Mouse (Mus musculus) liver, embryonic 12.5 days (tissue): ENCODE data around the gene Zcwpw1. TPM values are rescaled to one million over a fixed set of nuclear protein-coding genes. Genes with fewer than 3 reads are reported as not detected.
"Not testable (repeated sequence)": the region's sequence is repeated elsewhere in the genome, so short reads cannot be mapped to it uniquely, and the experiment has no call there.

Experiments
- ATAC-seq: fragments of 200-750 bp; cut with Nextera tagmentation; 2 replicates; pipeline ENCODE4 v1.8.0; 2017; ENCODE audit warnings: moderate number of reproducible peaks, mild to moderate bottlenecking, moderate library complexity
- H3K27ac ChIP-seq: fragments of 300-500 bp; sonication (generic); 2 replicates; pipeline ENCODE4 v1.5.1; 2016; ENCODE audit warnings: mild to moderate bottlenecking
- H3K27me3 ChIP-seq: fragments of 300-500 bp; sonication (generic); replicated peaks from 2 replicates; pipeline ENCODE4 v1.6.1; 2016; ENCODE audit warnings: mild to moderate bottlenecking, moderate library complexity
- H3K36me3 ChIP-seq: fragments of 300-500 bp; sonication (generic); 2 replicates; pipeline ENCODE4 v1.6.1; 2016; ENCODE audit warnings: mild to moderate bottlenecking, moderate library complexity
- H3K4me1 ChIP-seq: fragments of 300-500 bp; sonication (generic); 2 replicates; pipeline ENCODE4 v1.6.1; 2016
- H3K4me2 ChIP-seq: fragments of 300-500 bp; sonication (generic); 2 replicates; pipeline ENCODE4 v1.6.1; 2016; ENCODE audit warnings: mild to moderate bottlenecking, moderate library complexity
- H3K4me3 ChIP-seq: fragments of 300-500 bp; sonication (generic); 2 replicates; pipeline ENCODE4 v1.5.1; 2016; ENCODE audit warnings: mild to moderate bottlenecking, moderate library complexity
- H3K9ac ChIP-seq: fragments of 300-500 bp; sonication (generic); 2 replicates; pipeline ENCODE4 v1.6.1; 2016; ENCODE audit warnings: mild to moderate bottlenecking, moderate library complexity
- H3K9me3 ChIP-seq: fragments of 300-500 bp; sonication (generic); replicated peaks from 2 replicates; pipeline ENCODE4 v1.6.1; 2016; ENCODE audit warnings: mild to moderate bottlenecking, moderate library complexity
- WGBS: fragments of 180-500 bp; shearing (Covaris S2); methylation state at CpG from one replicate; pipeline ENCODE4 v1.1.7; 2016; ENCODE audit not compliant: insufficient replicate concordance; 5-methylcytosine and 5-hydroxymethylcytosine counted together
- polyA plus RNA-seq: library from polyadenylated mRNA; unstranded; fragments of >200 nt; fragmentation: Nextera tagmentation; extraction: Ambion mirVana; gene quantifications from 2 replicates; pipeline ENCODE4 v1.2.1, GENCODE M21; 2016

Zcwpw1 gene
- polyA plus RNA-seq, 1 experiment from 2014 or later: 6.9 TPM

GRCm38 (mm10) chr5:137746851-137747325, 40.7 kb upstream of the Zcwpw1 start:
- Histone ChIP-seq H3K36me3 (peaks cover 26% of the 10 kb centered on the region), H3K4me2 (peak overlapping the region; percentile 93), H3K27me3 (no peaks in the 10 kb centered on the region; the same call in 1 of the 2 replicates), H3K9me3 (no peaks in the 10 kb centered on the region), H3K4me3 (peak overlapping the region; percentile 83), H3K4me1 (peaks cover 66% of the 10 kb centered on the region), H3K27ac (peak overlapping the region; percentile 99), H3K9ac (peak overlapping the region; percentile 96)
- WGBS: under 1% methylated on average over 16 of the region's 16 CpGs
- no peak for ATAC-seq

GRCm38 (mm10) chr5:137747326-137747961, 40.2 kb upstream of the Zcwpw1 start:
- peak overlapping the region; percentile 99 for H3K27ac ChIP-seq
- H3K4me1 ChIP-seq: peaks cover 65% of the 10 kb centered on the region
- H3K4me3 ChIP-seq: peak overlapping the region; percentile 83
- ATAC-seq: peak; percentile 51
- peak overlapping the region; percentile 96 for H3K9ac ChIP-seq
- H3K9me3 ChIP-seq: no peaks in the 10 kb centered on the region
- H3K36me3 ChIP-seq: peaks cover 31% of the 10 kb centered on the region
- no peaks in the 10 kb centered on the region for H3K27me3 ChIP-seq
- peak overlapping the region; percentile 93 for H3K4me2 ChIP-seq
- WGBS: under 1% methylated on average over 26 of the region's 26 CpGs

GRCm38 (mm10) chr5:137748130-137748770, 39.3 kb upstream of the Zcwpw1 start:
- no peaks in the 10 kb centered on the region for H3K9me3 ChIP-seq
- no peaks in the 10 kb centered on the region for H3K27me3 ChIP-seq
- no peak for ATAC-seq
- H3K4me2 ChIP-seq: peak overlapping the region; percentile 93
- H3K4me3 ChIP-seq: peak overlapping the region; percentile 83
- H3K9ac ChIP-seq: peak overlapping the region; percentile 96
- peaks cover 39% of the 10 kb centered on the region for H3K36me3 ChIP-seq
- peaks cover 64% of the 10 kb centered on the region for H3K4me1 ChIP-seq
- WGBS: 21% methylated on average over 5 of the region's 5 CpGs
- peak overlapping the region; percentile 99 for H3K27ac ChIP-seq

GRCm38 (mm10) chr5:137749196-137749836, 38.3 kb upstream of the Zcwpw1 start:
- H3K4me1 ChIP-seq: peaks cover 72% of the 10 kb centered on the region
- H3K27me3 ChIP-seq: no peaks in the 10 kb centered on the region
- 20% methylated on average over 6 of the region's 6 CpGs for WGBS
- peak overlapping the region; percentile 99 for H3K27ac ChIP-seq
- H3K9ac ChIP-seq: peak overlapping the region; percentile 96
- H3K36me3 ChIP-seq: peaks cover 50% of the 10 kb centered on the region
- H3K4me2 ChIP-seq: peak overlapping the region; percentile 93
- H3K4me3 ChIP-seq: peak overlapping the region; percentile 83
- no peaks in the 10 kb centered on the region for H3K9me3 ChIP-seq
- ATAC-seq: no peak

GRCm38 (mm10) chr5:137750212-137750611, 37.4 kb upstream of the Zcwpw1 start:
- not testable (repeated sequence) for H3K4me2 ChIP-seq, H3K9me3 ChIP-seq, ATAC-seq, H3K9ac ChIP-seq, H3K4me3 ChIP-seq, H3K27me3 ChIP-seq, H3K27ac ChIP-seq
- peaks cover 63% of the 10 kb centered on the region for H3K4me1 ChIP-seq
- WGBS: 78% methylated on average over 6 of the region's 8 CpGs
- peaks cover 59% of the 10 kb centered on the region for H3K36me3 ChIP-seq

GRCm38 (mm10) chr5:137751221-137751887, 36.2 kb upstream of the Zcwpw1 start:
- H3K4me1 ChIP-seq: peaks cover 67% of the 10 kb centered on the region
- no peaks in the 10 kb centered on the region for H3K9me3 ChIP-seq
- H3K27me3 ChIP-seq: no peaks in the 10 kb centered on the region
- no peak for ATAC-seq
- peaks cover 70% of the 10 kb centered on the region for H3K36me3 ChIP-seq
- H3K9ac ChIP-seq: no peak overlapping the region
- H3K27ac ChIP-seq: no peak overlapping the region; the same call in 1 of the 2 replicates
- H3K4me3 ChIP-seq: no peak overlapping the region
- 93% methylated on average over 13 of the region's 13 CpGs for WGBS
- no peak overlapping the region for H3K4me2 ChIP-seq

GRCm38 (mm10) chr5:137751988-137752387, 35.6 kb upstream of the Zcwpw1 start:
- ATAC-seq: no peak
- Histone ChIP-seq H3K36me3 (peaks cover 76% of the 10 kb centered on the region), H3K27ac (0 out of 2 replicates have a peak overlapping the region, but pooled peaks have one; percentile 3), H3K9me3 (no peaks in the 10 kb centered on the region), H3K4me3 (no peak overlapping the region), H3K4me2 (no peak overlapping the region), H3K4me1 (peaks cover 66% of the 10 kb centered on the region), H3K27me3 (no peaks in the 10 kb centered on the region), H3K9ac (no peak overlapping the region)
- WGBS: 72% methylated on average over 6 of the region's 6 CpGs

- Histone ChIP-seq H3K4me2 (no peak overlapping the region), H3K4me3 (no peak overlapping the region)
Observed at GRCm38 (mm10) chr5:137753111-137753832, 34.3 kb upstream of the Zcwpw1 start.

GRCm38 (mm10) chr5:137755425-137755824, 32.2 kb upstream of the Zcwpw1 start:
- Histone ChIP-seq H3K27me3 (no peaks in the 10 kb centered on the region), H3K27ac (0 out of 2 replicates have a peak overlapping the region, but pooled peaks have one; percentile 18), H3K4me3 (no peak overlapping the region), H3K36me3 (peaks cover 96% of the 10 kb centered on the region), H3K9me3 (no peaks in the 10 kb centered on the region), H3K4me2 (no peak overlapping the region), H3K4me1 (peaks cover 60% of the 10 kb centered on the region), H3K9ac (no peak overlapping the region)
- 83% methylated on average over 5 of the region's 5 CpGs for WGBS
- no peak for ATAC-seq

More at GRCm38 (mm10) chr5:137753111-137753832, 34.3 kb upstream of the Zcwpw1 start:
- ATAC-seq: no peak
- Histone ChIP-seq H3K27me3 (no peaks in the 10 kb centered on the region), H3K36me3 (peaks cover 89% of the 10 kb centered on the region), H3K27ac (no peak overlapping the region), H3K9ac (no peak overlapping the region), H3K9me3 (no peaks in the 10 kb centered on the region), H3K4me1 (peaks cover 64% of the 10 kb centered on the region)
- WGBS: 74% methylated on average over 13 of the region's 13 CpGs

- 72% methylated on average over 3 of the region's 3 CpGs for WGBS
- H3K4me2 ChIP-seq: no peak overlapping the region
- no peak overlapping the region for H3K4me3 ChIP-seq
- H3K36me3 ChIP-seq: peaks cover 89% of the 10 kb centered on the region
- H3K9me3 ChIP-seq: no peaks in the 10 kb centered on the region
- H3K9ac ChIP-seq: no peak overlapping the region
- H3K27me3 ChIP-seq: no peaks in the 10 kb centered on the region
- peak overlapping the region; percentile 49; the same call in 1 of the 2 replicates for H3K27ac ChIP-seq
- ATAC-seq: no peak
- peaks cover 55% of the 10 kb centered on the region for H3K4me1 ChIP-seq
Observed at GRCm38 (mm10) chr5:137756106-137756505, 31.5 kb upstream of the Zcwpw1 start.
